Mouse (Mus musculus) natural killer cell, adult 2 months (primary cell): Measurements from ENCODE around the gene Tceal7.
"Not testable (repeated sequence)": the region's sequence is repeated elsewhere in the genome, so short reads cannot be mapped to it uniquely, and the experiment has no call there.

Experiments used
- DNase-seq, 2 experiments: peaks; one replicate each; pipeline ENCODE4 v3.0.0; 2022; ENCODE audit warnings: low spot score in 2 of 2

Tceal7 gene

DNA sequence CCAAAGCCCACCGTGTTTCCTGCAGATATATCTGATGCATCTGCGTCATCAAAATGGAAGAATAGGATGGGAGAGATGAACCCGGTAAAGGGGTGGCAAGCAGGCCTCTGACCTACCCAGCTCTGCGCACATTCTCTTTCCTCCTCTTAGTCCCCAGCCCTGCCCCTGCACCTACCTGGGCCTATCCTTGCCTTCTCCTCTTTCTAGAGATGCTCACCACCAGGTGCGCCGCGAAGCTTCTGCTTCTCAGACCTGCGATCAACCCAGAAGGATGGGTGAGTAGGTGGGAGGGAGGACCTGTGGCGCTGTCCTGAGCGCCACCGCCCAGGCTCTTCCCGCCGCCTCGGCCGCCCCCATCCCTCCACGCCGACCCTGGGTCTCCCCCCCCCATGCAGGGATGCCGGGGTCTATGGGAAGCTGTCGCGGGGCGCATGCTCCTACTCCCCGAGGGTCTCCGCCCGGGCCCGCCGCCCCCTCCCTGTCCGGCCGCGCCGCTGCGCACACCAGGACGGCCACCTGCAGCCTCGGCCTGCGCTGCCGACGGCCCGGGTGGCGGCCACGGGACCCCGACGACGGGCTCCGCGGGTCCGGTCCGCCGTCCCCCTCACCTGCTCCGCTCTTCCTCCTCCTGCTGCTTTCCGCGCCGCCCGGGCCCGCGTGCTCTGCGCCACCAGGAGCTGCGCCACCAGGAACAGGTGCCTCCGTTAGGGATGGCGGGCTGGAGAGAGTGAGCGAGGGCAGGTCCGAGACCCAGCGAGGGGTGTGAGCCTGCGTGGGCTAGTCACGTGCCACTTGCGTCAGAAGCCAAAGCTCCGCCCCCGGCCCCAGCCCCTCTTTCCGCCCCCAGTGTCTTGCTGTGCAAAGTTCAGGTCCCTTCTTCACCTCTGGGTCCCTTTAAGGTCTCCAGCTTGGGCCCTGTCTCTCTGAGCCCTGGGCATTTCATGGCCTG is at the start of gene Tceal7, which contains the start of gene Bex1:
Gene Tceal7 (plus strand): TSS at position 51 of the 949 bp plus-strand sequence.
Gene Bex1 (minus strand): TSS at position 785 of the 949 bp plus-strand sequence.
- not testable (repeated sequence) for DNase-seq

DNA sequence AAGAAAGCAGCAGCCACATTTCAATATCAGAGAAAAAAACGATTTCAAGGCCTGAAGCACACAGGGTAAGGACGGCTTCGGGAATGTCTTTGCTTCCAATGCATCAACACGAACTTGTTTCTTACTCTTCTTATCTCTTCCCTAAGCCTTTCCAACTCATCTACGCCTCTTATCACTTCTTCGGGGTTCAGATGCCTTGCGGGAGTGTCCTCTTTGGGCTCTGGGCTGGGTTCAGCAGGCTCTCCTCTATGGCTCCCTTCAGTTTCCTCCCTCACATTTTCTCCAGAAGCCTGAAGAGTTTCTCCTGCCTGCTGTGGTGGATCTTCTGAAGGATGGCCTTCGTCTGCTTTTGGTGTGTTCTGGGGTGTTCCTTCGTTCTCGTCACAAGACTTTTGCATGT is 44.0 kb upstream of the Tceal7 start:
- DNase-seq: no peak

DNA sequence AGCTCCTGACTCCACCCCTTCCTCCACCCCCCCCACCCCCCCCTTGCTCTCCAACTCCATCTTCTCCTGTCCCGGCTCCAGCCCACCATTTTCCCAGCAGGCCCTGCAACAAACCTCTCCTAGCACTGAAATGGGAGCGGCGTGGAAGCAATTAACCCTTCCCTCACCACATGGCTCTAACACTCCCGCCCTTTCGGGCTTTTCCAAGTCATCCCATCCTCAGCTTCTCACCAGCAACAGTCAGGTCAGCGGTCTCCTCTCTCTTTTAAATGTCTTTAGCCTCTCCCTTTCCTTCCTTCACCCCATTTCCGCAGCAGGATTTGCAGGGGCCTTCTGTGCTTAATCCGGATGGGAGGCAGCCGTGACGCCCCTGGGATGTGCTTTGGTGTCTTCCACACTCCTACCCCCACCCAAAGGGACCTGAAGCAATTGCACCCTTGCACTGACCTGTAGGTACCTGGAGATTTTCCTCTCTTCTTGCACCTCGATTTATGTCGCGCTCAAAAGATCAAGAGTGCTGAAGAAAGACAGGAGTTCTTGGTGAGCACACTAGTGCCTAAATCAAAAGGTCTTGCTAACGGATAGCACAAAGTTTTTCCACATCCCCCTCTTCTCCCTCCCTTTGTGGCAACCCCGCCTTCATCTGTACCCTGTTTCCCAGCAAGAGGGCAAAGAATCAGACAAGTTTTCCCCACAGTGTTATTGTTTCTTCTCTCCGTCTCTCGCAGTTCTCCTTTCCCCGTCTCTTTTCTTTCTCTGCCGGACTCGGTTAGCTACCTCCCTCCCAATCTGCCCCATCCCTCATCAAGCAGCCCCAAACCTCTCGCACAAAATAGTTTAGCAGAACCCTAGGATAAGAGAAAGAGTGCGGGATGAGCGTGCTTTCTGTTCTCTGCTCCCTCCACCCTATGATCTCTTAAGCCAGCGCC is 43.1 kb upstream of the Tceal7 start:
- no peak for DNase-seq

DNA sequence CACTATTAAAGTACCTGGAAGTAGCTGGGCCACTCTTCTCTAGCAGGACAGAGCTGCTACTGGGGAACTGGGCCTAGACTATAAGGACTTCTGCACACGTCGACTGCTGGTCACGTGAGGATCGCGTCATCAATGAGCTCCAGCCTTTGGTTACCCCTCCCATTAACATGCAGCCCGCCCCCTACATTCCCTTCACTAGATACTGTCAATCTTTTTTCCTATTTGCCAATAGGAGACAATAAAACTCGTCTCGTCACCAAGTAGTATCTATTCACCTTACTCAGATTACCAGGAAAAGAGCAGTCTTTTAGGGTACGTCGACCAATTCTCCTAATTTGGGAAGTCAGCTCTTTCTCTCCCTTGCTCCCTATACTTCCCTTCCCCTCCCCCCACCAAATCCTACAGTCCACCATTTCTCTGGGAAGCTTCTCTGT is 42.4 kb upstream of the Tceal7 start, which contains the start of gene Tceal8:
Gene Tceal8 (minus strand): TSS at position 225 of the 434 bp plus-strand sequence.
- peak; percentile 20 to 24 for DNase-seq

DNA sequence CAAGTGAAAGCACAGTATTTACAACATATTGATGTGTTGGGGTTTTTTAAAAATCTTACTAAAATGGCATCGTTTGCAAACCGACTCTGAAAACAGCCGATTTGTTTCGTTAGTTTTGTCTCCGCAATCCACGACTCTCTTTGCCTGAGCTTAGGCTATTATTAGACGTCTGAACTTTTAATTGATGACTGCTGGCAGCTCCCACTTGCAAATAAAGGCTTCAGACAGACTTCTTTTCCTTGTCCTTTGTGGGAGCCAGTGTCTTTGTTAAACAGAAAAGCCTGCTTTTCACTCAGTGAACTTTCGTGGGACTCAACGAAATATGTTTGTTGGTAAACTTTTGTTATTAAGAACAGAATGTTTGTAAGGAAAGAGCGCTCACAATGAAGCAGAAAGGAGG is 41.8 kb upstream of the Tceal7 start:
- DNase-seq: no peak

DNA sequence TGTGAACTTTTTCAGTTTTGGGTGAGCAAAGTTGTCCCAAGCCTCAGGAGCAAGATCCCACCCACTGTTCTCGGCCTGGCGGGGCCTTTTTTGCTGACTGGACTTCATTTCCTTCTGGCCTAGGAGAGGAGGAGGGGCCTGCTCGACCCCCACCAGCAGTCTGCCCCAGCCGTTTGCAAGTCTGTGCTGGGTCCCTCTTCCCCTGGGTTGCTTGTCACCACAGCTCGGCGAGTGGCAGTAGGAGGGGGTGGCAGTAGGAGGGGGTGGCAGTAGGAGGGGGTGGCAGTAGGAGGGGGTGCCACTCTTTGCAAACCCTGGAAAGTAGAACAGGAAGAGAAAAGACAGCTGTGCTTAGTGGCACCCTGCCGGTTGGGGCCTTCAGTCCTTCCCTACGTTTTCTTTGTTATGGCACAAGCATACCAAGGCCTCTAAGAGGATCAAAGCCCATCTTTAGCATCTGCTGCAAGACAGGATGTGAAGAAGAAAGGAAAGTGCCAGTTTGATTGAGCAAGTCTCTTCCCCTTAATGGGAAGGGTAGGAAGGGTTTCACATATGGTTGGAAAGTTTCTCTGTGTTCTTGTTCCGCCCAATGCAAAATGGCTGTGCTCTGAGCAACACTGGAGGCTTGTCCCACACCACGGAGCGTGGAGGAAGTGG is 33.6 kb upstream of the Tceal7 start:
- no peak for DNase-seq

DNA sequence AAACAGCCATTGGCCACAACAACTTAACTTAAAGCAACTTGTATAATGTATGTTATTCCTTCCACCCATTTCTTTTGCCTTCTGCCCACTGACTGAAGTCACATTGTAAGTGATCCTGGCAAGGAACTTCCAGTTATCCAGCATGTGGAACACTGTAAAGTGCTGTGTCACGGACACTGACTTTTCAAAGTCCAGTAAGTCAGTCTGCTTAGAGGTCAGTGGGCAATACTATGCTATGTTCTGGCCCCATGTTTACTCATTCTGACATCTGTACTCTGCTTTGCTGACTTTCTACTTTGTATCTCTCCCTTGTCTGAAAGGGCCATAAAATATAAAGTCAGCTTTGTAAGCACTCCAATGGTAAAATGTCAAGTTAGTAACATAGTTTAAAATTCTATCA is 31.5 kb upstream of the Tceal7 start:
- no peak for DNase-seq

DNA sequence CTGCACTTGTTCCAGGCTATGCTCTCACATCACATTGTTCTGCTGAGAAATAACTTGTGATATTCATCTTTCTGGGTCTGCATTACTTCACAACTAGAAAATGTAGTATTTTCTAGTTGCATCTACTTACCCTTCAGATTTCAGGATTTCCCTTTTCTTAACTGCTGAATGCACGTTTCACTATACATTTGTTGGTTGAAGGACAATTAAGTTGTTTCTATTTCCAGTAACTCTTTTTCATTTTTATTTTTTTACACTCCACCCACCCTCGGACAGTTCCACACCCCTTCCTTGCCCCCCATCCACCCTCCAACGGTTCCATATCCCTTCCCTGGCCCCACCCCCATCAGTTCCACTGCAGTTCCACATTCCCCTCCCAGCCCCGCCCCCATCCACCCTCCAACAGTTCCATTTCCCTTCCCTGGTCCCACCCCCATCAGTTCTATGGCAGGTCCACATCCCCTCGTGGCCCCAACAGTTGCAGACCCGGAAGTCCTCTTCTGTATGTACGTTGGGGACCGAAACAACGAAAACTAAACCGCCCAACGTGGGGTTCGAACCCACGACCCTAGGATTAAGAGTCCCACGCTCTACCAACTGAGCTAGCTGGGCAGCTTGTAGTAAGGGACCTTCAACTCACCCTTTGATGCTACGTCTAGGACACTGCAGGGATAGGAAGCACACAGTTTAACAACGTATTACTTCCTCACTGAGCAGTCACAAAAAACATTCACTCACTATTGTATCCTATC is 19.2 kb upstream of the Tceal7 start:
- no peak for DNase-seq

DNA sequence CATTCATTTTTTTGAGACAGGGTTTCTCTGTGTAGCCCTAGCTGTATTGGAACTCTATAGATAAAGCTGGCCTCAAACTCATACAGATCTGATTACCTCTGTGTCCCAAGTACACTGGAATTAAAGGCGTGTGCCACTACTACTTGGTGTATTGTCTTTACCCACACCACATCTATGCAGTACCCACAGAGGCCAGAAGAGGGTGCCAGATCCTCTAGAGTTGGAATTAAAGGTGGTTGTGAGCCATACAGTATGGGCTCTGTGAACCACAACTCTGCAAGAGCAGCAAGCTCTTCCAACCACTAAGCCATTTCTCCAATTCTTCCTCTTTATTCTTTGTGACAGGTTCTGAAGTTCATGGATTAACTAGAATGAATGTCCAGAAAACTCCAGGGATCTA is 17.7 kb upstream of the Tceal7 start:
- DNase-seq: peak; percentile 1 to 4

DNA sequence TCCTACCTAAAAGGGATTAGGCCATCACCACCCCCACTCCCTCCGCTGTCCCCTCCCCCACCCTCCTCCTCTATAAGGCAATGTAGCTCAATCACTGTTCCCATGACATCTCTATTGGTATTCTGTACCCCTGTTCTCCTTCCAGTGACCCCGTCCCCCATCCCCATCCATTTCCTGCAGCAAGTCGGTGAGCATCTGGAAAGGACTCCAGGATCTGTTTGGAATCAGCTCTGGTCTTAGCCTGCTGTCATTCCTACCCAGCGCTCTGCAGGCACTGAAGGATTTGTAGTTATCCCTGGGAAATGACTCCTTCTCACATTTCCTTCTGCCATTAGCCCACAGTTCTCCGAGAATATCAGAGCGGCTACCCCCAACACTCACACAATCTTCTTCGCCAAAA is 11.3 kb upstream of the Tceal7 start:
- no peak for DNase-seq

DNA sequence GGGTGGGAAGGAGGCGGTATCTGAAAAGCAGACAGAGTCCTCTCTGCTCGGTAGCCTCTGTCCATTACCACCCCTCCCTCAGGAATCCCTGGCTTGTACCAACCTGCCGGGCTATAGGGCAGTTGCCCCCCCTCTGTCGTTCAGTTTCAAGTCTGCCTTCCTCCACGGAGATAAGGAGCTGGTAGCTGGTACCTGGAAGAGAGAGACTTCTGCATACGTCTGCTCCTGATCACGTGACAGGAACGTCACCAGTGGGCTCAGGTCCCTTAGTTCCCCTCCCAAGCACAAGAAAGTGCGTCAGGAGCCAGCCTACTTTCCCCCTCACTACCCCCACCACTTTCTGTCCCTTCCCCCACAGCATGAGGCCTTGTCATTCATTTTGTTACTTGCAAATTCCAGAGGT is 10.9 kb upstream of the Tceal7 start, which contains the start of gene Tceal5:
Gene Tceal5 (minus strand): TSS at position 213 of the 403 bp plus-strand sequence.
- DNase-seq: no peak

DNA sequence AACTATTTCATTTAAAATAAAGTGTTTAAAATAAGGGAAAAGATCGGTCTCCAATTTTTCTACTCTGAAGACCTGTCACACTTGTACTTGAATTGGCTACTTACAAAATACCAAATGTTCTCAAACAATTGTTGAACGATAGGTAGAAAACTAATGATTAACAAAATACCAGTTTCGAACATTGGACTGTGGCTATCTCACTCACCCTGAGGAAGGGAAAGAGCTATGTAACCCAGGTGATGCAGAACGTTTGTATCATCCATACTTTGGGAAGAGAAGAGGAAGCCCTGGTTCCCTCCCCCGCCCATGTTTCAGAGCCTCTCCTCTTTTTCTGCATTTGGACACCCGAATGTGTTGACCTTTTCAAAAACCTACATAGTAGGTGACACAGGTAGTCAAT is 10.2 kb upstream of the Tceal7 start:
- no peak for DNase-seq

DNA sequence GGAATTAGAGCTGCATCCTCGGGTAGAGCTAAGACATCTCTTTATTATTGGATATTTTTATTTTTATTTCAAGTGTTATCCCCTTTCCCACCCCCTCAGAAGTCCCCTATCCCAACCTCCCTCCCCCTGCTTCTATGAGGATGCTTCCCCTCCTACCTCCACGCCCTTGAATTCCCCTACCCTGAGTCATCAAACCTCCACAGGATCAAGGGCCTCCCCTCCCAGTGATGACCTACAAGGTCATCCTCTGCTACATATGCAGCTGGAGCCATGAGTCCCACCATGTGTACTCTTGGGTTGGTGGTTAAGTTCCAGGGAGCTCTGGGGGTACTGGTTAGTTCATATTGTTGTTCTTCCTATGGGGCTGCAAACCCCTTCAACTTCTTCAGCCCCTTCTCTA is 1.2 kb upstream of the Tceal7 start:
- no peak for DNase-seq

DNA sequence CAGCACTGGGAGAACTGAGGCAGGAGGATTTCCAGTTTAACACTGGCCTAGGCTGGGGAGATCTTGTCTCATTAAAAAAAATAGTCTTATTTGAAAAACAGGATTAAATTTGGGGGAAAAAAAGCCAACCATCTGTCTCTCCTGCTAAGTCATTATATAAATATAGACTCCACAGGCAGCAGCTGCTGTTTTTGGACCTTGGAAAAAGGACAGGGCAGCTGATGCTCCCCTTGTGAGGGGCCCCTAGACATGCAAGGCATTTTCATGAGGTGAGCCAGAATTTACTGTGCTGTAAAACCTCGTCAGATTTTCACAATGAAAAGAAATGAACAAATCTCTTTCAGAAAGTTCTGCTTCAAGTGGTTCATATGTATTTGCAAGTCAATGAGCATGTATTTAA is 1.7 kb downstream of the Tceal7 start:
- DNase-seq: no peak

DNA sequence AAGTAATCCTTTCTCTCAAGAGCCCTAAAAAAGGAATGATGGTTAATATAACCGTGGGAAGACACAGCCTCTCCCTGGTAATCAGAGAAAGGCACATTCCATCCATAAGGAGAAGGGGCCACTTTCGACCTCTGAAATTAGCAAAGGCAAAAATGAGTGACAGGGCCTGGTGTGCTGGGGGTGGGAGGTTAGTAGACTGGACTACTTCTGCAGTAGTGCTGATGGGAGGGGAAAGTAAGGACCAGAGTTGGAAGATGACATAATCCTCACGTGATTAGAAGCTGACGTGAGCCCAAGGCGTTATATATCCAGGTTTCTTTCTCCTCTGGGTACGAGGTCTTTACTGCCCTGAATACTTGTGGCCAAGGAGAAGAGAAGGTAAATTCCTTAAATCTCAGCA is 9.1 kb downstream of the Tceal7 start:
- no peak for DNase-seq

DNA sequence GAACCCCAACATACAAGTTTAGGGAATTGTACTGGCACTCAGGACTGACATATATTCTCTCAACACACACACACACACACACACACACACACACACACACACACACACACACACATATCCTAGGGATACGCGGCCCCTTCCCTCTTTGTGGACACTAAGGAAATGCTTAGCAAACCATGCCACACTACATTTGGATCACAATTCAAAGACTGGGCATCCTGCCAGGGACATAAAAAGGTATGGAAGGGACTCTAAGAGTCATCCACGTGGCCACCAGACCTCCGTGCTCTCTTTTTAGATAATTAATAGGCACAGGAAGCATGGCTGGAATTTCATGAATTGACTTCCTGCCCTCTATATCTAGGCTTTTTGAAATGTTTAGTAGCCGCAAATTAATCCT is 13.2 kb downstream of the Tceal7 start:
- no peak for DNase-seq

DNA sequence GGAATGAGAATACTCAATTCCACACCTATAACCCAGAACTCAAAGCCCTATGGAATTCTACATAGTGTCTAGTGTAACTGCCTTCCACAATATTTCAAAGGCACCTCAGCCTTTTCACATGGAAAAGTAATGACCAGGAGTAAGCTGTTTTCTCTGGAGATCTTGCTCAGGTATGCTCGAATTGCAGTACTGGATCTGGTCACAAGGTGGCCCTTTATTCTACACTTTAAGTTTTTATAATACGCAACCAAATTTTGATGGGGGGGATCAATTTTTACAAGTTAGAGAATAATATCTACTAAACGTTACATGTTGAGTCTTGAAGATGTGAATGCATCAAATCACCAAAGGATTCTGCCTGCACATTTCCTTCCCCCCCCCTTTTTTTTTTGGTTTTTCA is 23.5 kb downstream of the Tceal7 start:
- peak in 1 of 2 experiments; percentile 9 for DNase-seq

DNA sequence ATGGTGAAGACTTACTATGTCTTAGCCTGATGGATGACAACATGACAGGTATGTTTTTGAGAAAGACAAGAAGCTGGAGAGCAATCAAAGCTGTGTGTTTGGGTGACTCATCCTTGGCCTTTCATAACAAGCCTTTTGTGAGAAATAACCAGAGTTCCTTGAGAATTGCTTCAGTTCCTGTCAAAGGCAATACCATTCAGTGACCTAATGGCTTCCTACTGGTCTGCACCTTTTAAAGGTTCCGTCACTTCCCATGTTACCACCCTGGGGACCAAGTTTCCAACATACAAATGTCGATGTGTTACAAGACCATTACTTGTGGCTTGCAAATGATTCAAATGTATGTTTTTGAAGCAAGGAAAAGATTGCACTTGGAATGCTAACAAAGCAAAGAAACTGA is 28.6 kb downstream of the Tceal7 start:
- DNase-seq: no peak

DNA sequence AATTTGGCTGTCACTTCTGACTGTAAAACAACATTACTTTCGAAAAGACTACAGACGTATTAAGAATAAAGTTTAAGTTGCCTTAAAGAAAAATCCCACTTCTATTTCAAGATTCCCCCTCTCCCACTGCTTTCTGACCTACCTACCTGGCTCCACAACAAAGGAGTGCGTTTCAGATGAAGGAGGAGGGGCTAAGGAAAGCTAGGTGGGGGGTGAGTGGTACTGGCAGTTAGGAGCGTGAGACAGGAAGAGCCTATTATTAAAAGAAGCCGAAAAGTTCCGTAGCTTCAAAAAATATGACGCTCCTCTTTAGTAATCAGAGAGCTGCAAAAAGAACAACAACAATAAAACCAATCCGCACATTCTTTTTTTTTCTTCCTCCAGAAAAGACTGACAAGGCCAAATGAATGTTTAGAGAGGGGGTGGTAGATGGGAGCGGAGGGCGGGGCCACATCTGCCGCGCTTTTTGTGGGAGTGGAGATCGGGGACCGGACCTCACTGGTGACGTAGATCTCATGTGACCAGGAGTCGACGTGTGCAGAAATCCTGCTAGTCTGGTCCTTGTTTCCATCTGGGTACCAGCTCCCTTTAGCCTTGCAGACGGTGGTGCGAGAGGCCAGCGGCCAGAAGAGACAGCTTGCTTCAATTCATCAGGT is 30.1 kb downstream of the Tceal7 start, which contains the start of gene Tceal9:
Gene Tceal9 (plus strand): TSS at position 506 of the 656 bp plus-strand sequence.
- DNase-seq: peak; percentile 52 to 57

DNA sequence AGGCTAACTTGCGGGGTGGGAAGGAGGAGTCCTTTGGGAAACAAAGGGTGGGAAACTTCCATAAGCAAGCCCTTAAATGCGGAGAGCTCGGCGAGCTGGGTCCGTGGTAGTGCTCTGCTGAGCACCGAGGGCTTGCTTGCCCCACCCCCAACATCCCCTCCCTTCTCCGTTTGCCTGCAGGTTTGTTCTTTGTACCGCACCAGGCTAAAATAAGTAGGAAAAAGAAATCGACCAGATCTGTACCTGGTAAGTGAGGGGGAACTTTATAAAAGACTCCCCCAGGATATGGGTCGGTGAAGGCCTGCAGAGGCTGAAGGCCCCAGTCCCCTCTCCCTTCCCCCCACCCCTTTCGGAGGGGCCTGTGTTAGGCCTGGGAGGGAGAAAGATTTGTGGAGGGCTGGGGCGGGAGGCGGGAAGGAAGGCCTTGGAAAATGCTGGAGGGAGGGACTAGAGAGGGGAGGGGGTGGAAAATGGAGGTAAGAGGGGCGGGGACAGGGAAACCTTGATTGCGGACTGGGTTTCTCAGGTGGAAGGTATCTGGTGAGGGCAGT is 31.0 kb downstream of the Tceal7 start:
- no peak for DNase-seq
